Mouse (Mus musculus) liver, embryonic 14.5 days (tissue): ENCODE data around the gene Lxn.

Source experiments
- CTCF ChIP-seq: IDR thresholded peaks from 2 replicates; pipeline ENCODE4 v1.5.1; 2016; ENCODE audit warnings: antibody characterized with exemption, low read depth, control low read depth
- EP300 ChIP-seq: IDR thresholded peaks from 2 replicates; pipeline ENCODE4 v1.6.1; 2016; ENCODE audit warnings: antibody characterized with exemption, low read depth

- no peak for TF ChIP-seq CTCF
- TF ChIP-seq EP300 = no peak
Observed at GRCm38 (mm10) chr3:67459881-67460280, 3.8 kb downstream of the Lxn start.
